Mouse (Mus musculus) T-helper 1 cell (primary cell): ENCODE data around the gene Olfr509.
"Not testable (repeated sequence)": the region's sequence is repeated elsewhere in the genome, so short reads cannot be mapped to it uniquely, and the experiment has no call there.

Source experiments
- in situ Hi-C: fragments of 300-600 bp; cut with MboI, MseI; formaldehyde crosslinking; loops from one replicate; pipeline ENCODE4 v1.15.1; 2025; ENCODE audit warnings: high pct_unique_total_duplicates

Gene Olfr509

GRCm38 (mm10) chr7:108651806-108652205, at the start of gene Olfr509:
Gene Olfr509, minus strand, starts transcription at chr7:108651906.
- in situ Hi-C loops, result no loop called here

GRCm38 (mm10) chr7:108678886-108679285, 27.2 kb upstream of the Olfr509 start:
- in situ Hi-C loops, result no loop called here

- in situ Hi-C loops, result no loop called here
Measured at GRCm38 (mm10) chr7:108671058-108671457, 19.4 kb upstream of the Olfr509 start.

- in situ Hi-C loops, result no loop called here
Measured at GRCm38 (mm10) chr7:108666118-108666517, 14.4 kb upstream of the Olfr509 start, which contains the start of gene Olfr510. Gene Olfr510, plus strand, starts transcription at chr7:108666418.

GRCm38 (mm10) chr7:108662419-108662818, 10.7 kb upstream of the Olfr509 start:
- in situ Hi-C loops, result no loop called here

- in situ Hi-C loops, result no loop called here
Measured at GRCm38 (mm10) chr7:108629694-108630093, 22.0 kb downstream of the Olfr509 start, which contains the start of gene Olfr508. Gene Olfr508, plus strand, starts transcription at chr7:108629994.

- in situ Hi-C loops, result no loop called here
Measured at GRCm38 (mm10) chr7:108621514-108621913, 30.2 kb downstream of the Olfr509 start, which contains the start of gene Olfr507. Gene Olfr507, plus strand, starts transcription at chr7:108621814.

GRCm38 (mm10) chr7:108616781-108617180, 34.9 kb downstream of the Olfr509 start:
- in situ Hi-C loops, result not testable (repeated sequence)

- in situ Hi-C loops, result no loop called here
Measured at GRCm38 (mm10) chr7:108614110-108614509, 37.6 kb downstream of the Olfr509 start.

GRCm38 (mm10) chr7:108610487-108610886, 41.2 kb downstream of the Olfr509 start, which contains the start of gene Olfr506:
Gene Olfr506, plus strand, starts transcription at chr7:108610787.
- in situ Hi-C loops, result no loop called here

GRCm38 (mm10) chr7:108601916-108602315, 49.8 kb downstream of the Olfr509 start:
- in situ Hi-C loops, result not testable (repeated sequence)
